Mouse (Mus musculus) midbrain, postnatal 0 days (tissue): Measurements from ENCODE around the gene Il17rc. TPM values are rescaled to one million over a fixed set of nuclear protein-coding genes. Genes with fewer than 3 reads are reported as not detected.

Source experiments
- ATAC-seq: fragments of 200-750 bp; cut with Nextera tagmentation; 2 replicates; pipeline ENCODE4 v1.8.0; 2017; ENCODE audit warnings: moderate number of reproducible peaks, mild to moderate bottlenecking, moderate TSS enrichment, moderate library complexity; ENCODE audit not compliant: low FRiP score
- DNase-seq: peaks from one replicate; pipeline ENCODE4 v3.0.0-alpha.2; 2015; ENCODE audit warnings: low spot score
- H3K27ac ChIP-seq: fragments of 300-500 bp; sonication (generic); 2 replicates; pipeline ENCODE4 v1.5.1; 2014; ENCODE audit warnings: low read depth, mild to moderate bottlenecking, low read length, mixed read lengths
- H3K27me3 ChIP-seq: fragments of 300-500 bp; sonication (generic); 2 replicates; pipeline ENCODE4 v1.6.1; 2014; ENCODE audit warnings: low read length, control low read depth, mixed read lengths; ENCODE audit not compliant: insufficient read depth
- H3K36me3 ChIP-seq: fragments of 300-500 bp; sonication (generic); 2 replicates; pipeline ENCODE4 v1.6.1; 2014; ENCODE audit warnings: low read length, control low read depth, mixed read lengths; ENCODE audit not compliant: insufficient read depth
- H3K4me1 ChIP-seq: fragments of 300-500 bp; sonication (generic); 2 replicates; pipeline ENCODE4 v1.6.1; 2014; ENCODE audit warnings: mild to moderate bottlenecking, control low read depth, antibody characterized with exemption, low read length, mixed read lengths; ENCODE audit not compliant: insufficient read depth
- H3K4me2 ChIP-seq: fragments of 300-500 bp; sonication (generic); 2 replicates; pipeline ENCODE4 v1.6.1; 2014; ENCODE audit warnings: low read depth, mild to moderate bottlenecking, low read length, mixed read lengths; ENCODE audit not compliant: poor library complexity, severe bottlenecking
- H3K4me3 ChIP-seq: fragments of 300-500 bp; sonication (generic); 2 replicates; pipeline ENCODE4 v1.5.1; 2014; ENCODE audit warnings: low read depth, mild to moderate bottlenecking, low read length, moderate library complexity
- H3K9ac ChIP-seq: fragments of 300-500 bp; sonication (generic); replicated peaks from 2 replicates; pipeline ENCODE4 v1.6.1; 2014; ENCODE audit warnings: mild to moderate bottlenecking, low read length, moderate library complexity, mixed read lengths; ENCODE audit not compliant: poor library complexity, severe bottlenecking
- H3K9me3 ChIP-seq: fragments of 300-500 bp; sonication (generic); 2 replicates; pipeline ENCODE4 v1.6.1; 2016; ENCODE audit warnings: low read length, control low read depth
- CTCF ChIP-seq: IDR thresholded peaks from 2 replicates; pipeline ENCODE4 v1.5.1; 2016; ENCODE audit warnings: antibody characterized with exemption, mild to moderate bottlenecking
- WGBS: fragments of 180-500 bp; shearing (Covaris S2); extraction: QIAGEN DNeasy Blood & Tissue Kit; methylation state at CpG from one replicate; pipeline ENCODE4 v1.1.7; 2014; 5-methylcytosine and 5-hydroxymethylcytosine counted together
- polyA plus RNA-seq: library from polyadenylated mRNA; unstranded; fragments of >200 nt; fragmentation: Nextera tagmentation; extraction: Ambion mirVana; gene quantifications from 2 replicates; pipeline ENCODE4 v1.2.1, GENCODE M21; 2015
- total RNA-seq: library from RNA; depleted of rRNA; stranded (reverse); fragments of >200 nt; gene quantifications from 2 replicates; pipeline ENCODE4 v1.2.3, GENCODE M21; 2014

Gene Il17rc
- total and polyA plus RNA-seq, 2 experiments from 2014 or later: 4.2 to 11.6 TPM

- H3K9ac ChIP-seq: no peak overlapping the region
- H3K36me3 ChIP-seq: no peaks in the 10 kb centered on the region
- ATAC-seq: no peak
- 72% methylated on average over 10 of the region's 10 CpGs for WGBS
- H3K4me1 ChIP-seq: no peaks in the 10 kb centered on the region
- H3K9me3 ChIP-seq: no peaks in the 10 kb centered on the region
- H3K4me2 ChIP-seq: no peak overlapping the region
- no peak for TF ChIP-seq CTCF
- no peak for DNase-seq
- peaks cover 16% of the 10 kb centered on the region for H3K27me3 ChIP-seq
- H3K4me3 ChIP-seq: no peak overlapping the region
- no peak overlapping the region for H3K27ac ChIP-seq
Observed at GRCm38 (mm10) chr6:113472061-113472460, 834 bp downstream of the Il17rc start.

GRCm38 (mm10) chr6:113473246-113473645, 2.0 kb downstream of the Il17rc start:
- Histone ChIP-seq H3K36me3 (no peaks in the 10 kb centered on the region), H3K4me3 (no peak overlapping the region), H3K27ac (no peak overlapping the region), H3K4me1 (no peaks in the 10 kb centered on the region), H3K4me2 (no peak overlapping the region), H3K9ac (no peak overlapping the region), H3K9me3 (no peaks in the 10 kb centered on the region), H3K27me3 (peaks cover 16% of the 10 kb centered on the region)
- TF ChIP-seq CTCF: no peak
- ATAC-seq: no peak
- WGBS: 70% methylated on average over 2 of the region's 2 CpGs
- no peak for DNase-seq

GRCm38 (mm10) chr6:113473715-113474114, 2.5 kb downstream of the Il17rc start:
- no peaks in the 10 kb centered on the region for H3K9me3 ChIP-seq
- no peak overlapping the region for H3K4me2 ChIP-seq
- no peak overlapping the region for H3K9ac ChIP-seq
- ATAC-seq (no peak), DNase-seq (no peak)
- no peak overlapping the region for H3K27ac ChIP-seq
- H3K4me3 ChIP-seq: no peak overlapping the region
- H3K4me1 ChIP-seq: no peaks in the 10 kb centered on the region
- no peak for TF ChIP-seq CTCF
- H3K27me3 ChIP-seq: peaks cover 16% of the 10 kb centered on the region
- H3K36me3 ChIP-seq: no peaks in the 10 kb centered on the region
- WGBS: 69% methylated on average over 6 of the region's 6 CpGs

GRCm38 (mm10) chr6:113477353-113477752, 6.1 kb downstream of the Il17rc start:
- Histone ChIP-seq H3K36me3 (no peaks in the 10 kb centered on the region), H3K27me3 (0 out of 2 replicates have a peak, but pooled peaks cover 3% of the 10 kb centered on the region), H3K9me3 (no peaks in the 10 kb centered on the region), H3K9ac (no peak overlapping the region), H3K4me3 (no peak overlapping the region), H3K4me2 (no peak overlapping the region), H3K4me1 (no peaks in the 10 kb centered on the region; the same call in 1 of the 2 replicates), H3K27ac (no peak overlapping the region)
- ATAC-seq: no peak
- 52% methylated on average over 7 of the region's 7 CpGs for WGBS
- TF ChIP-seq CTCF: no peak
- DNase-seq: no peak

- ATAC-seq (no peak), DNase-seq (no peak)
- H3K4me1 ChIP-seq: peaks cover 2% of the 10 kb centered on the region; the same call in 1 of the 2 replicates
- H3K4me3 ChIP-seq: no peak overlapping the region
- H3K27me3 ChIP-seq: 0 out of 2 replicates have a peak, but pooled peaks cover 3% of the 10 kb centered on the region
- no peaks in the 10 kb centered on the region for H3K9me3 ChIP-seq
- no peaks in the 10 kb centered on the region for H3K36me3 ChIP-seq
- no peak for TF ChIP-seq CTCF
- WGBS: 85% methylated on average over 10 of the region's 10 CpGs
- H3K4me2 ChIP-seq: no peak overlapping the region
- no peak overlapping the region for H3K9ac ChIP-seq
- no peak overlapping the region for H3K27ac ChIP-seq
Observed at GRCm38 (mm10) chr6:113478906-113479305, 7.7 kb downstream of the Il17rc start.

- DNase-seq (no peak), ATAC-seq (no peak)
- H3K27me3 ChIP-seq: 0 out of 2 replicates have a peak, but pooled peaks cover 3% of the 10 kb centered on the region
- H3K27ac ChIP-seq: no peak overlapping the region
- no peak overlapping the region for H3K9ac ChIP-seq
- no peak overlapping the region for H3K4me3 ChIP-seq
- no peak overlapping the region for H3K4me2 ChIP-seq
- 69% methylated on average over 18 of the region's 18 CpGs for WGBS
- H3K36me3 ChIP-seq: peaks cover under 1% of the 10 kb centered on the region; the same call in 1 of the 2 replicates
- H3K9me3 ChIP-seq: no peaks in the 10 kb centered on the region
- TF ChIP-seq CTCF: no peak
- peaks cover 10% of the 10 kb centered on the region; the same call in 1 of the 2 replicates for H3K4me1 ChIP-seq
Observed at GRCm38 (mm10) chr6:113480555-113481373, 9.5 kb downstream of the Il17rc start.
